Mouse (Mus musculus): Measurements from ENCODE around the gene Camk1. TPM values are rescaled to one million over a fixed set of nuclear protein-coding genes. Genes with fewer than 3 reads are reported as not detected.

Gene Camk1
- polyA plus RNA-seq, 1 experiment, result 80.0 TPM

GRCm38 (mm10) chr6:113306322-113306985 lies 37.3 kb downstream of the Camk1 start:
- DNase-seq (ENCODE audit: low read depth), result peak; percentile 91

- no peak for DNase-seq (ENCODE audit: low read depth)
Observed at GRCm38 (mm10) chr6:113302258-113302657, 41.5 kb downstream of the Camk1 start.

- DNase-seq (ENCODE audit: low read depth), result no peak
Observed at GRCm38 (mm10) chr6:113301350-113301749, 42.4 kb downstream of the Camk1 start.

GRCm38 (mm10) chr6:113296639-113297038 lies 47.1 kb downstream of the Camk1 start:
- DNase-seq (ENCODE audit: low read depth), result no peak

- no peak for DNase-seq (ENCODE audit: low read depth)
Observed at GRCm38 (mm10) chr6:113296046-113296445, 47.7 kb downstream of the Camk1 start.

- no peak for DNase-seq (ENCODE audit: low read depth)
Observed at GRCm38 (mm10) chr6:113292938-113293337, 50.8 kb downstream of the Camk1 start.

- DNase-seq (ENCODE audit: low read depth), result no peak
Observed at GRCm38 (mm10) chr6:113290346-113290745, 53.4 kb downstream of the Camk1 start.

- DNase-seq (ENCODE audit: low read depth), result no peak
Observed at GRCm38 (mm10) chr6:113289346-113289745, 54.4 kb downstream of the Camk1 start.

GRCm38 (mm10) chr6:113287236-113287635 lies 56.5 kb downstream of the Camk1 start:
- no peak for DNase-seq (ENCODE audit: low read depth)

GRCm38 (mm10) chr6:113286316-113286715 lies 57.5 kb downstream of the Camk1 start:
- DNase-seq (ENCODE audit: low read depth), result no peak

GRCm38 (mm10) chr6:113284931-113285330 lies 58.9 kb downstream of the Camk1 start:
- no peak for DNase-seq (ENCODE audit: low read depth)

Other genes with a start within 250 kb of the Camk1 start
- gene Lhfpl4, start 148.6 kb downstream of the Camk1 start, polyA plus RNA-seq (2012; rRNA removed), result 0.30 and 0.44 TPM in 2 replicates
- gene Mtmr14, start 106.1 kb downstream of the Camk1 start, polyA plus RNA-seq (2012; rRNA removed), result 32.3 and 37.2 TPM in 2 replicates
- gene Cpne9, start 61.7 kb downstream of the Camk1 start, polyA plus RNA-seq (2012; rRNA removed), result not detected in 2 replicates
- 21.7 and 23.2 TPM in 2 replicates for gene Brpf1, start 36.8 kb downstream of the Camk1 start, polyA plus RNA-seq (2012; rRNA removed)
- 20.4 and 30.5 TPM in 2 replicates for gene Ogg1, start 17.0 kb downstream of the Camk1 start, polyA plus RNA-seq (2012; rRNA removed)
- 25.7 and 29.9 TPM in 2 replicates for gene Tada3, start 33.9 kb upstream of the Camk1 start, polyA plus RNA-seq (2012; rRNA removed)
- 67.1 and 83.2 TPM in 2 replicates for gene Arpc4, start 34.1 kb upstream of the Camk1 start, polyA plus RNA-seq (2012; rRNA removed)
- gene Ttll3, start 45.3 kb upstream of the Camk1 start, polyA plus RNA-seq (2012; rRNA removed), result 11.0 and 11.8 TPM in 2 replicates
- 81.4 and 99.3 TPM in 2 replicates for gene Rpusd3, start 75.4 kb upstream of the Camk1 start, polyA plus RNA-seq (2012; rRNA removed)
- 1,279 and 2,693 TPM in 2 replicates for gene Cidec, start 91.8 kb upstream of the Camk1 start, polyA plus RNA-seq (2012; rRNA removed)
- gene Jagn1, start 98.6 kb upstream of the Camk1 start, polyA plus RNA-seq (2012; rRNA removed), result 85.6 and 92.9 TPM in 2 replicates
- gene Il17re, start 114.5 kb upstream of the Camk1 start, polyA plus RNA-seq (2012; rRNA removed), result 18.2 and 18.9 TPM in 2 replicates
- 43.9 and 50.2 TPM in 2 replicates for gene Il17rc, start 127.4 kb upstream of the Camk1 start, polyA plus RNA-seq (2012; rRNA removed)
- gene Creld1, start 139.3 kb upstream of the Camk1 start, polyA plus RNA-seq (2012; rRNA removed), result 34.7 and 37.4 TPM in 2 replicates
- gene Prrt3, start 157.9 kb upstream of the Camk1 start, polyA plus RNA-seq (2012; rRNA removed), result 0.09 TPM in 1 of 2 replicates, not detected in the other
- 61.9 and 71.6 TPM in 2 replicates for gene Emc3, start 187.7 kb upstream of the Camk1 start, polyA plus RNA-seq (2012; rRNA removed)
- 1.0 and 1.2 TPM in 2 replicates for gene Fancd2, start 187.7 kb upstream of the Camk1 start, polyA plus RNA-seq (2012; rRNA removed)

Measured in gonadal fat pad, adult 2 months (tissue).